Mouse (Mus musculus) hindbrain, embryonic 13.5 days (tissue): ENCODE data around the gene March4. TPM values are rescaled to one million over a fixed set of nuclear protein-coding genes. Genes with fewer than 3 reads are reported as not detected.
A peak's percentile ranks its signal among the peaks of the same experiment; 100 is the strongest.

Source experiments
- ATAC-seq: fragments of 200-750 bp; cut with Nextera tagmentation; 2 replicates; pipeline ENCODE4 v1.8.0; 2017; ENCODE audit warnings: moderate TSS enrichment; ENCODE audit not compliant: low FRiP score
- H3K27ac ChIP-seq: fragments of 300-500 bp; sonication (generic); 2 replicates; pipeline ENCODE4 v1.5.1; 2015; ENCODE audit warnings: inconsistent platforms, mild to moderate bottlenecking, moderate library complexity
- H3K27me3 ChIP-seq: fragments of 300-500 bp; sonication (generic); 2 replicates; pipeline ENCODE4 v1.6.1; 2015; ENCODE audit warnings: mild to moderate bottlenecking, inconsistent platforms
- H3K36me3 ChIP-seq: fragments of 300-500 bp; sonication (generic); 2 replicates; pipeline ENCODE4 v1.6.1; 2015; ENCODE audit warnings: mild to moderate bottlenecking, inconsistent platforms
- H3K4me1 ChIP-seq: fragments of 300-500 bp; sonication (generic); replicated peaks from 2 replicates; pipeline ENCODE4 v1.6.1; 2015; ENCODE audit warnings: inconsistent platforms
- H3K4me2 ChIP-seq: fragments of 300-500 bp; sonication (generic); 2 replicates; pipeline ENCODE4 v1.6.1; 2015; ENCODE audit warnings: inconsistent platforms, mild to moderate bottlenecking, moderate library complexity
- H3K4me3 ChIP-seq: fragments of 300-500 bp; sonication (generic); 2 replicates; pipeline ENCODE4 v1.5.1; 2015; ENCODE audit warnings: mild to moderate bottlenecking, inconsistent platforms
- H3K9ac ChIP-seq: fragments of 300-500 bp; sonication (generic); 2 replicates; pipeline ENCODE4 v1.6.1; 2015; ENCODE audit warnings: mild to moderate bottlenecking, inconsistent platforms
- H3K9me3 ChIP-seq: fragments of 300-500 bp; sonication (generic); 2 replicates; pipeline ENCODE4 v1.6.1; 2016; ENCODE audit warnings: inconsistent platforms
- WGBS: fragments of 180-500 bp; shearing (Covaris S2); methylation state at CpG from one replicate; pipeline ENCODE4 v1.1.7; 2015; 5-methylcytosine and 5-hydroxymethylcytosine counted together
- polyA plus RNA-seq: library from polyadenylated mRNA; unstranded; fragments of >200 nt; fragmentation: Nextera tagmentation; extraction: Ambion mirVana; gene quantifications from 2 replicates; pipeline ENCODE4 v1.2.1, GENCODE M21; 2015

Gene March4
- polyA plus RNA-seq, 1 experiment from 2014 or later: 6.5 TPM

- Histone ChIP-seq H3K9me3 (no peaks in the 10 kb centered on the region), H3K36me3 (no peaks in the 10 kb centered on the region), H3K4me1 (peaks cover 16% of the 10 kb centered on the region), H3K27ac (peak overlapping the region; percentile 35; the same call in 1 of the 2 replicates), H3K9ac (no peak overlapping the region), H3K4me2 (no peak overlapping the region), H3K27me3 (no peaks in the 10 kb centered on the region), H3K4me3 (no peak overlapping the region)
- 77% methylated on average over 7 of the region's 7 CpGs for WGBS
- ATAC-seq: no peak
Measured at GRCm38 (mm10) chr1:72510778-72511520, 25.8 kb downstream of the March4 start.

DNA sequence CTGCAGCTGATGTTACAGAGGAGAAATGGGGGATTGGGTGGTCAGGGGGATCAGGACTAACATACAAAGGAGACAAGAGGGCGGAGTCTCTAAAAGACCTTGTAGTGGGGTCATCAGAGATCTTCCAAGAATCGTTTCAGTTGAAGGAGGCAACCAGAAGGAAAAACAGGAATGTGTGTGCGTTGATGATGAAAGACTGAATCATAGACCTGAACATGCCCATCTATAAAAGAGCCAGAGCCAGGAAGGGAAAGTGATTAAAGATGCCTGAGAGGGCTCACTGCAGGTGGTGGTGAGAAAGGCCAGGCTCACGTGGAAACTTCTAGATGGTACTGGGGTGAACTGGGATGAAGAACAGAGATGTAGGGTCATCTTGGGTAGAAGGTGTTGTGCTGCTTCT is 27.2 kb downstream of the March4 start:
- H3K9me3 ChIP-seq: no peaks in the 10 kb centered on the region
- no peaks in the 10 kb centered on the region for H3K27me3 ChIP-seq
- H3K36me3 ChIP-seq: no peaks in the 10 kb centered on the region
- no peak overlapping the region for H3K9ac ChIP-seq
- no peak for ATAC-seq
- H3K27ac ChIP-seq: no peak overlapping the region
- no peak overlapping the region for H3K4me2 ChIP-seq
- no peak overlapping the region for H3K4me3 ChIP-seq
- WGBS: 84% methylated on average over 4 of the region's 4 CpGs
- peaks cover 17% of the 10 kb centered on the region for H3K4me1 ChIP-seq

GRCm38 (mm10) chr1:72507670-72508069 is 29.1 kb downstream of the March4 start:
- no peak for ATAC-seq
- no peak overlapping the region for H3K4me3 ChIP-seq
- WGBS: 74% methylated on average over 2 of the region's 2 CpGs
- H3K9ac ChIP-seq: no peak overlapping the region
- no peak overlapping the region for H3K4me2 ChIP-seq
- H3K9me3 ChIP-seq: no peaks in the 10 kb centered on the region
- H3K27ac ChIP-seq: no peak overlapping the region
- no peaks in the 10 kb centered on the region for H3K27me3 ChIP-seq
- H3K36me3 ChIP-seq: no peaks in the 10 kb centered on the region
- H3K4me1 ChIP-seq: peaks cover 17% of the 10 kb centered on the region

- WGBS: 36% methylated on average over 10 of the region's 10 CpGs
- H3K4me3 ChIP-seq: no peak overlapping the region
- H3K4me1 ChIP-seq: peaks cover 16% of the 10 kb centered on the region
- H3K27ac ChIP-seq: peak overlapping the region; percentile 49
- no peak for ATAC-seq
- no peak overlapping the region for H3K4me2 ChIP-seq
- no peaks in the 10 kb centered on the region for H3K36me3 ChIP-seq
- no peaks in the 10 kb centered on the region for H3K27me3 ChIP-seq
- H3K9me3 ChIP-seq: no peaks in the 10 kb centered on the region
- H3K9ac ChIP-seq: no peak overlapping the region
Measured at GRCm38 (mm10) chr1:72506202-72506601, 30.5 kb downstream of the March4 start.

GRCm38 (mm10) chr1:72497609-72498008 is 39.1 kb downstream of the March4 start:
- Histone ChIP-seq H3K9me3 (no peaks in the 10 kb centered on the region), H3K27me3 (no peaks in the 10 kb centered on the region), H3K9ac (no peak overlapping the region), H3K4me3 (no peak overlapping the region), H3K4me2 (no peak overlapping the region), H3K4me1 (no peaks in the 10 kb centered on the region), H3K27ac (no peak overlapping the region), H3K36me3 (no peaks in the 10 kb centered on the region)
- WGBS: 91% methylated on average over 5 of the region's 5 CpGs
- no peak for ATAC-seq

DNA sequence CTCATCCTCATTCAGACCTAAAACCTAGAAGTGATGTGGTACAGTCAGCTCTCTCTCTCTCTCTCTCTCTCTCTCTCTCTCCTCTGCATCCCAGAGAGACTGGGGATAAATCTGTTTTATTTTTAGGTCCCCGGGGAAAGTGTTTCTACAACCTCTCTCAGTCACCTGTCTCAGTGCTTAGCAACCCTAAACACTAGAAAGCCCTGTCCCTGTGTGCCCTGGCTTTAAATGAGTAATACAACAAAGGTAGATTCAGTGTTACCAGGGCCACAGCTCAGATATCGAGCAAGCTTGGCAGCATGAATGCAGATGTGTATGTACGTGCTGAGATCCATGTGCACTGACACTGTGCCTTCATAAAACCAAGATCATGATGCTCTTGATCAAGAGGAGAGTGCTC is 43.3 kb downstream of the March4 start:
- no peak for ATAC-seq
- Histone ChIP-seq H3K4me2 (no peak overlapping the region), H3K9me3 (no peaks in the 10 kb centered on the region), H3K36me3 (no peaks in the 10 kb centered on the region), H3K4me1 (peaks cover 12% of the 10 kb centered on the region), H3K27ac (no peak overlapping the region), H3K9ac (no peak overlapping the region), H3K27me3 (no peaks in the 10 kb centered on the region), H3K4me3 (no peak overlapping the region)
- WGBS: 83% methylated on average over 3 of the region's 3 CpGs

- H3K4me1 ChIP-seq: peaks cover 12% of the 10 kb centered on the region
- H3K4me3 ChIP-seq: no peak overlapping the region
- H3K9ac ChIP-seq: no peak overlapping the region
- H3K36me3 ChIP-seq: no peaks in the 10 kb centered on the region
- H3K9me3 ChIP-seq: no peaks in the 10 kb centered on the region
- H3K4me2 ChIP-seq: no peak overlapping the region
- H3K27ac ChIP-seq: no peak overlapping the region
- WGBS: 83% methylated on average over 10 of the region's 10 CpGs
- no peak for ATAC-seq
- H3K27me3 ChIP-seq: no peaks in the 10 kb centered on the region
Measured at GRCm38 (mm10) chr1:72492666-72493065, 44.1 kb downstream of the March4 start.

- Histone ChIP-seq H3K27ac (no peak overlapping the region), H3K4me2 (no peak overlapping the region), H3K36me3 (no peaks in the 10 kb centered on the region), H3K4me3 (no peak overlapping the region), H3K9ac (no peak overlapping the region), H3K27me3 (no peaks in the 10 kb centered on the region), H3K4me1 (peaks cover 12% of the 10 kb centered on the region), H3K9me3 (no peaks in the 10 kb centered on the region)
- WGBS: 76% methylated on average over 5 of the region's 5 CpGs
- ATAC-seq: no peak
Measured at GRCm38 (mm10) chr1:72491307-72491706, 45.4 kb downstream of the March4 start.

GRCm38 (mm10) chr1:72490801-72491200 is 45.9 kb downstream of the March4 start:
- no peaks in the 10 kb centered on the region for H3K36me3 ChIP-seq

GRCm38 (mm10) chr1:72490193-72490592 is 46.5 kb downstream of the March4 start:
- WGBS: 10% methylated on average over 8 of the region's 8 CpGs
- Histone ChIP-seq H3K27me3 (no peaks in the 10 kb centered on the region), H3K36me3 (no peaks in the 10 kb centered on the region), H3K4me1 (peaks cover 12% of the 10 kb centered on the region), H3K9ac (no peak overlapping the region), H3K4me2 (no peak overlapping the region), H3K9me3 (no peaks in the 10 kb centered on the region), H3K4me3 (no peak overlapping the region), H3K27ac (0 out of 2 replicates have a peak overlapping the region, but pooled peaks have one; percentile 50)
- ATAC-seq: no peak

More at GRCm38 (mm10) chr1:72490801-72491200, 45.9 kb downstream of the March4 start:
- H3K9ac ChIP-seq: no peak overlapping the region
- H3K4me3 ChIP-seq: no peak overlapping the region
- H3K27ac ChIP-seq: no peak overlapping the region
- H3K4me1 ChIP-seq: peaks cover 12% of the 10 kb centered on the region
- no peaks in the 10 kb centered on the region for H3K9me3 ChIP-seq
- H3K27me3 ChIP-seq: no peaks in the 10 kb centered on the region
- no peak overlapping the region for H3K4me2 ChIP-seq
- 74% methylated on average over 3 of the region's 3 CpGs for WGBS
- no peak for ATAC-seq

DNA sequence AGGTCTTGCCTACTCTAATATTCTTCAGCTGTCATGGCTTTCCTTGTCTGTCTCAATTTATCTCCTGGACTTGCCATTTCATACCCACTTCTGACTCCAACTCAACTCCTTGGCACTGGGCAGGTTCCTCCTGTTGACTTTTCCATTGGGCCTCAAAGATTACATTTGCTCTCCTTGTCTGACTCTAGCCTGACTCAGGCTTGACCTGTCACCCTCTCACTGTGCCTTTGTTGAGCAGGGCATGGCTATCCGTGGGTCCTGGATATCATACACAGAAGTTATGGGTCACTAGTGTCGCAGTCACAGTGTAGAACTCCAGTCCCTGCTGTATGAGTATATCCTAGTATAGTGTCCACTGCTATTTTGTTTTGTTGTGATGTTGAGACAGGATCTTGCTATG is 60.1 kb downstream of the March4 start:
- Histone ChIP-seq H3K4me3 (no peak overlapping the region), H3K4me2 (no peak overlapping the region), H3K27ac (no peak overlapping the region), H3K9ac (no peak overlapping the region), H3K27me3 (no peaks in the 10 kb centered on the region), H3K36me3 (no peaks in the 10 kb centered on the region), H3K4me1 (peaks cover 3% of the 10 kb centered on the region; the same call in 1 of the 2 replicates), H3K9me3 (no peaks in the 10 kb centered on the region)
- ATAC-seq: no peak
- WGBS: 89% methylated on average over 2 of the region's 2 CpGs

- 80% methylated on average over 2 of the region's 2 CpGs for WGBS
- no peak overlapping the region for H3K4me3 ChIP-seq
- H3K4me2 ChIP-seq: no peak overlapping the region
- H3K9ac ChIP-seq: no peak overlapping the region
- H3K36me3 ChIP-seq: no peaks in the 10 kb centered on the region
- peaks cover 6% of the 10 kb centered on the region; the same call in 1 of the 2 replicates for H3K4me1 ChIP-seq
- peak overlapping the region; percentile 35; the same call in 1 of the 2 replicates for H3K27ac ChIP-seq
- no peaks in the 10 kb centered on the region for H3K27me3 ChIP-seq
- no peak for ATAC-seq
- no peaks in the 10 kb centered on the region for H3K9me3 ChIP-seq
Measured at GRCm38 (mm10) chr1:72469075-72469474, 67.7 kb downstream of the March4 start.

DNA sequence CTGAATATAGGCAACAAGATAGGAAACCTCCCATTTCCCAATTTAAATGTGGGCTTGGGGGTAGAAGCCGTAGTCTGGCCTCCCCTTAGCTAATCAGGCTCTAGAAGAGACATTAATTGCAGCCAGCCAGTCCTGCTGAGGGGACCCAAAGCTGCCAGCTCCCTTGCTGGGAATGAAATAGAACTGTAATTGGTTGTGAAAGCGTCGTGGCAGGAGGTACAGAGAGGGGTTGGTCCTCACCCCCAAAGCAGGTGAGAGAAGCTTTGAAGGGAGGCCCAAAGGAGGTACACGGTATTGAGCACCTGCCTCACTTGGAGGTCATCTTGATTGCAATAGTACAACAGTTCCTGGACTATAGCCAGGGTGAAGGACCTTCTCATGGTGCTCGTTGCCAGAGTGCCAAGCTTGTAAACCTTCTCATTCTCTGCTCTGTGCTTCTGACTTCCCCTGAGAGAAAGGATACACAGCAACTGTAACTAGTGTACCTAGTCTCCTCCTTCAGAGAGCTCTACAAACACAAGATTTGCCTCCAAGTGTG is 68.2 kb downstream of the March4 start:
- Histone ChIP-seq H3K4me2 (no peak overlapping the region), H3K27ac (peak overlapping the region; percentile 35; the same call in 1 of the 2 replicates), H3K9ac (no peak overlapping the region), H3K4me1 (peaks cover 6% of the 10 kb centered on the region; the same call in 1 of the 2 replicates), H3K27me3 (no peaks in the 10 kb centered on the region), H3K4me3 (no peak overlapping the region), H3K9me3 (no peaks in the 10 kb centered on the region), H3K36me3 (no peaks in the 10 kb centered on the region)
- no peak for ATAC-seq
- 56% methylated on average over 5 of the region's 5 CpGs for WGBS
